Mouse (Mus musculus): ENCODE results near the gene Pdlim1. TPM values are rescaled to one million over a fixed set of nuclear protein-coding genes. Genes with fewer than 3 reads are reported as not detected.

Gene Pdlim1
- polyA plus RNA-seq, 1 experiment from 2014 or later: 12.7 TPM

DNA sequence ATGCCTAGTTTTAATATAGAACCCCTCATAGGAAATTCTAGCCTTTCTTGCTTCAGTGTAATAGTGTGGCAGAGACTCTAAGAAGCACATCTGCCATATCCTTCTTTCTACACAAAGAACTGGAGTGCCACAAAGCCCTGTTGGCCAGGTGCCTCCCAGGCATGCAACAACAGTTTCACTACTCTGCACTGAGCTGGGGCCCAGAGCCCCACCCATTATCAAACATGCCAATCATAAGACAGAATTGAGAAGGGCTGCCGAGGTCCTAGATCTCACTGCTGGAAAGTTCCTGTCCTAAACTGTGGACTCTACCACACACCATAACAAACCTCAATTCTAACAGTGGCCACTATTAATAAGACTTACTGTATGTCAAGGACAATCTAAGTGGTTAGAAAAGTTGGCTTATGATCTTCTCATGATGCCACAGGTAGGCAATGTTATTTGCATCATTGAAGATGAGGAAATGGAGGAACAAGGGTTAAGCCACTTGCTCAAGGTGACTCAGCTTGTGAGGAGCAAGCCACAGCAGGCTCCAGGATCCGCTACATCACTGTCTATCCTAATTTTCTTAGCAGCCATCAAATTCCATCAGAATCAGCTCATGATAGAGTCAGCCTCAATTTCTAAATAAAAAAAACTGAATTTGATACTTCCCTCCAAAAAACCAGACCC lies 15.1 kb downstream of the Pdlim1 start:
- no peaks in the 10 kb centered on the region for H3K4me1 ChIP-seq (ENCODE audit: control insufficient read depth, insufficient read depth, low read length)
- H3K4me3 ChIP-seq (replicated peaks; ENCODE audit: low read depth, low read length): no peak overlapping the region
- DNase-seq (no peak), ATAC-seq (ENCODE audit: low FRiP score, low TSS enrichment) (no peak)
- no peaks in the 10 kb centered on the region for H3K36me3 ChIP-seq (ENCODE audit: control insufficient read depth, insufficient read depth, low read length)
- H3K9ac ChIP-seq (replicated peaks; ENCODE audit: low read length): no peak overlapping the region
- no peak overlapping the region for H3K27ac ChIP-seq (replicated peaks; ENCODE audit: low read depth, low read length)
- H3K27me3 ChIP-seq (ENCODE audit: control insufficient read depth, insufficient read depth, low read length): no peaks in the 10 kb centered on the region
- H3K4me2 ChIP-seq (ENCODE audit: low read length): no peak overlapping the region
- H3K9me3 ChIP-seq (ENCODE audit: control insufficient read depth, low read length): no peaks in the 10 kb centered on the region
- WGBS: 81% methylated on average over 2 of the region's 2 CpGs

DNA sequence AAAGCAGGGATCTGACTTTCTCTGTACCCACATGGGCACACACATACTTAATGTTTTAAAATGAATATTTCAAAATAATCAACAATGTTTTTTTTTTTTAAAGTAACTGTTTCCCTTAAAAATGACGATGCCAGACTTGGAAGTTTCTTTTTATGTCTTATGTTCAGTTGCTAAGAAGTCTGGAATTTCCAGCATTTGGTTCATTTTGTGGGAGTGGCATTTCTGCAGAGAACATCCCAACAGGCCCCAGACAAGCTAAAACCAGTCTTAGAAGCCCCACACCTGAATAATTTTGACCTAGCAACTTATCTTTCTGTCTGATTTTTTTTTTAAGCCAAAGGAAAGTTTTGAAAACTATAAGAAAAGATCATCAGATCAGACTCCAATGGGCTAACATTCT lies 16.1 kb downstream of the Pdlim1 start:
- no peaks in the 10 kb centered on the region for H3K36me3 ChIP-seq (ENCODE audit: control insufficient read depth, insufficient read depth, low read length)
- no peaks in the 10 kb centered on the region for H3K4me1 ChIP-seq (ENCODE audit: control insufficient read depth, insufficient read depth, low read length)
- WGBS: 83% methylated on average over 1 of the region's 1 CpGs
- no peak overlapping the region for H3K4me2 ChIP-seq (ENCODE audit: low read length)
- no peaks in the 10 kb centered on the region for H3K27me3 ChIP-seq (ENCODE audit: control insufficient read depth, insufficient read depth, low read length)
- ATAC-seq (ENCODE audit: low FRiP score, low TSS enrichment): no peak
- no peak overlapping the region for H3K27ac ChIP-seq (replicated peaks; ENCODE audit: low read depth, low read length)
- H3K4me3 ChIP-seq (replicated peaks; ENCODE audit: low read depth, low read length): no peak overlapping the region
- no peak overlapping the region for H3K9ac ChIP-seq (replicated peaks; ENCODE audit: low read length)
- H3K9me3 ChIP-seq (ENCODE audit: control insufficient read depth, low read length): no peaks in the 10 kb centered on the region
- no peak for DNase-seq

DNA sequence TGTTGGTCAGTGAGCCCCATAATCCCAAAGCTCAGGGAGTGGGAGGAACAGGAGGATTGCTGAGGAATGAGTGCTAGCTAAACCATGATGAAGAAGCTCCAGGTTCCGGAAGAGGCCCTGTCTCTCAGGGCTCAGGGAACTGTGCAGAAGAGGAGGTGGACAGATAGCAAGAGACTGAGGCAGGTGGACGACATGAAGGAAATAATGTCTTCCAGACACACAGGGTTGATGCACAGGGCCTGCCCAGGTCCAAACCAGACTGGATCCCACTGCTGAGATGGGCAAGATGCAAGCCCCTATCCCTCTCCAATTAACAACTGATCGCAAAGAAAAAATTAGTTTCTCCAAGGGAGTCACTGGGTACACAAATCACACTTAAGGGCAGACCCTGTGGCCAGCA lies 16.9 kb downstream of the Pdlim1 start:
- 90% methylated on average over 3 of the region's 3 CpGs for WGBS
- no peak for ATAC-seq (ENCODE audit: low FRiP score, low TSS enrichment)
- no peak overlapping the region for H3K4me3 ChIP-seq (replicated peaks; ENCODE audit: low read depth, low read length)

DNA sequence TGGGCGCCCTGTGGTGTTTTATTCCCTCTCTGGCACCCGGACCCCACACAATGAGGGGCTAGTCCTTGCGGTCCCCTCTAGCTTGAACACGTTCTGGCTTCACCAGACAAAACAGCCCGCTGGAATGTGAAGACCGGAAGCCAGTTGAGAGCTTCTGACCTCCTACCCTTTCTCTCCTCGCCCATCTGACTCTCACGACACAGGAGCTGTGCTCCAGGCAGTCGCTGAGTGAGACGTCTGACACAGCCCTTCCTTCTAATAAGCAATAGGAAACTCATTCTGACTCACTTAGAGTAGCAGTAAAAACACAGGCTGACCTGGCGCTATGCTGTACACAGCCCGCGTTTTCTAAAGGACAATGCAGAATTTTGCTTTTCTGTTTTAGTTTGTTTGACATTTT lies 17.9 kb downstream of the Pdlim1 start:
- no peak overlapping the region for H3K4me3 ChIP-seq (replicated peaks; ENCODE audit: low read depth, low read length)

More for the DNA sequence above, 16.9 kb downstream of the Pdlim1 start:
- no peak overlapping the region for H3K27ac ChIP-seq (replicated peaks; ENCODE audit: low read depth, low read length)
- no peaks in the 10 kb centered on the region for H3K27me3 ChIP-seq (ENCODE audit: control insufficient read depth, insufficient read depth, low read length)
- no peaks in the 10 kb centered on the region for H3K4me1 ChIP-seq (ENCODE audit: control insufficient read depth, insufficient read depth, low read length)
- no peak for DNase-seq
- no peaks in the 10 kb centered on the region for H3K36me3 ChIP-seq (ENCODE audit: control insufficient read depth, insufficient read depth, low read length)
- no peak overlapping the region for H3K4me2 ChIP-seq (ENCODE audit: low read length)
- no peak overlapping the region for H3K9ac ChIP-seq (replicated peaks; ENCODE audit: low read length)
- no peaks in the 10 kb centered on the region for H3K9me3 ChIP-seq (ENCODE audit: control insufficient read depth, low read length)

DNA sequence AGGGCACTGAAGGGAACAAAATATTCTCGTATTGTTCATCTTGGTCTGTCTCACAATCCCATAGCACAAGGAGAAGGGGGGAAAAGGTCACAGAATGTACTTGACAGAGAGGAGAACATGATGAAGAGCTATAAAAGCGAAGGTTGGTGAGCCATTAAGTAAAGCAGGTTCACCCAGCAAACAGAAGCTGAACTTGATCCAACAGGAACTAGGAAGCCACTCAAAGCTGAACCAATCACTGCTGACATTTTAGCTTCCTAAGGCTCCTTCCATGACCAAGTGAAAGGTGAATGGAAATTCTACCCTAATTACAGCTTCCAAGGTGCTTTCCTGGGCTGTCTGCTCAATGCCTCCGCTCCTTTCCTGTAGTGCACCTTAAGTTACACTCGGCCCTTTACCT lies 20.5 kb downstream of the Pdlim1 start:
- Histone ChIP-seq H3K4me2 (ENCODE audit: low read length) (no peak overlapping the region), H3K9ac (replicated peaks; ENCODE audit: low read length) (no peak overlapping the region), H3K27me3 (ENCODE audit: control insufficient read depth, insufficient read depth, low read length) (no peaks in the 10 kb centered on the region), H3K36me3 (ENCODE audit: control insufficient read depth, insufficient read depth, low read length) (no peaks in the 10 kb centered on the region), H3K4me3 (replicated peaks; ENCODE audit: low read depth, low read length) (no peak overlapping the region), H3K9me3 (ENCODE audit: control insufficient read depth, low read length) (no peaks in the 10 kb centered on the region), H3K4me1 (ENCODE audit: control insufficient read depth, insufficient read depth, low read length) (no peaks in the 10 kb centered on the region), H3K27ac (replicated peaks; ENCODE audit: low read depth, low read length) (no peak overlapping the region)
- ATAC-seq (ENCODE audit: low FRiP score, low TSS enrichment): no peak
- 89% methylated on average over 4 of the region's 4 CpGs for WGBS
- no peak for DNase-seq

More for the DNA sequence above, 17.9 kb downstream of the Pdlim1 start:
- no peak for DNase-seq
- H3K9me3 ChIP-seq (ENCODE audit: control insufficient read depth, low read length): no peaks in the 10 kb centered on the region
- H3K4me2 ChIP-seq (ENCODE audit: low read length): no peak overlapping the region
- H3K9ac ChIP-seq (replicated peaks; ENCODE audit: low read length): no peak overlapping the region
- WGBS: 67% methylated on average over 13 of the region's 13 CpGs
- no peaks in the 10 kb centered on the region for H3K4me1 ChIP-seq (ENCODE audit: control insufficient read depth, insufficient read depth, low read length)
- no peak overlapping the region for H3K27ac ChIP-seq (replicated peaks; ENCODE audit: low read depth, low read length)
- no peaks in the 10 kb centered on the region for H3K27me3 ChIP-seq (ENCODE audit: control insufficient read depth, insufficient read depth, low read length)
- no peak for ATAC-seq (ENCODE audit: low FRiP score, low TSS enrichment)
- H3K36me3 ChIP-seq (ENCODE audit: control insufficient read depth, insufficient read depth, low read length): no peaks in the 10 kb centered on the region

DNA sequence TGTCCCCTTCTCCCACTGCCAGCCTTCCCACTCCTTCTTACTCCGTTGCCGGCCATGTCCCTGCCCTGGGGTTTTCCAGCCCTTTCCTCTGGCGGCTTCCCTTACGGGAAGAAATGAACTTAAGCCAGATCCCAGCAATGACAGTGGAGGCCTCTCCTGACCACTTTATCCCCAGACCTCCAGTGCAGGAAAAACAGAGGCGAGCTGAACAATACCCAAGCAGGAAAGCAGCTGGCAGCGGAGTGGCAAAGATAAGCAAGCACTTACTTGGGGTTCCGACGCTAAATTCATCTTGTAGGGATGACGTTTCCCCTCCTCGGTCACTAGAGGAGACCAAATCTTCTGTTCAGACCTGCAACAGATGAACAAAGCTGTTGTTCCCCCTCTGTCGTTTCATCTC lies 22.3 kb downstream of the Pdlim1 start:
- no peaks in the 10 kb centered on the region for H3K27me3 ChIP-seq (ENCODE audit: control insufficient read depth, insufficient read depth, low read length)
- H3K4me3 ChIP-seq (replicated peaks; ENCODE audit: low read depth, low read length): no peak overlapping the region
- no peak overlapping the region for H3K27ac ChIP-seq (replicated peaks; ENCODE audit: low read depth, low read length)
- ATAC-seq (ENCODE audit: low FRiP score, low TSS enrichment): no peak
- H3K4me1 ChIP-seq (ENCODE audit: control insufficient read depth, insufficient read depth, low read length): no peaks in the 10 kb centered on the region
- H3K36me3 ChIP-seq (ENCODE audit: control insufficient read depth, insufficient read depth, low read length): no peaks in the 10 kb centered on the region
- DNase-seq: no peak
- H3K4me2 ChIP-seq (ENCODE audit: low read length): no peak overlapping the region
- no peaks in the 10 kb centered on the region for H3K9me3 ChIP-seq (ENCODE audit: control insufficient read depth, low read length)
- WGBS: 86% methylated on average over 11 of the region's 11 CpGs
- no peak overlapping the region for H3K9ac ChIP-seq (replicated peaks; ENCODE audit: low read length)

DNA sequence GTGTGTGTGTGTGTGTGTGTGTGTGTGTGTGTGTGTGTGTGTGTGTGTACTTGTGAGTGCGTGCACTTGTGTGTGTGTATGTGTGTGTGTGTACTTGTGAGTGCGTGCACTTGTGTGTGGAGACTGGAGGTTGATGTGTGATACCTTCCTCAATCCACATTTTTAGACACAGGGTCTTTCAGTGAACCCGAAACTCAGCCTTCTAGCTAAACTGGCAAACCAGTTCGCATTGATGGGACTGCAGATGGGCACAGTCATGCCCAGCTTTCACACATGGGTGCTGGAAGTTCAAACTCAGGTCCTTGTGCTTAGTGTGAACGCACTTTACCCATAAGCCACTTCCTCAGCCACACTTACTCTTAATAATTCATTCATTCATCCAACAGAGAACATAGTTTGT lies 23.2 kb downstream of the Pdlim1 start:
- no peak for DNase-seq
- no peaks in the 10 kb centered on the region for H3K27me3 ChIP-seq (ENCODE audit: control insufficient read depth, insufficient read depth, low read length)
- no peak for ATAC-seq (ENCODE audit: low FRiP score, low TSS enrichment)
- no peak overlapping the region for H3K4me2 ChIP-seq (ENCODE audit: low read length)
- H3K36me3 ChIP-seq (ENCODE audit: control insufficient read depth, insufficient read depth, low read length): no peaks in the 10 kb centered on the region
- H3K4me3 ChIP-seq (replicated peaks; ENCODE audit: low read depth, low read length): no peak overlapping the region
- H3K9ac ChIP-seq (replicated peaks; ENCODE audit: low read length): no peak overlapping the region
- WGBS: 94% methylated on average over 5 of the region's 5 CpGs
- no peaks in the 10 kb centered on the region for H3K9me3 ChIP-seq (ENCODE audit: control insufficient read depth, low read length)
- no peak overlapping the region for H3K27ac ChIP-seq (replicated peaks; ENCODE audit: low read depth, low read length)
- H3K4me1 ChIP-seq (ENCODE audit: control insufficient read depth, insufficient read depth, low read length): no peaks in the 10 kb centered on the region

DNA sequence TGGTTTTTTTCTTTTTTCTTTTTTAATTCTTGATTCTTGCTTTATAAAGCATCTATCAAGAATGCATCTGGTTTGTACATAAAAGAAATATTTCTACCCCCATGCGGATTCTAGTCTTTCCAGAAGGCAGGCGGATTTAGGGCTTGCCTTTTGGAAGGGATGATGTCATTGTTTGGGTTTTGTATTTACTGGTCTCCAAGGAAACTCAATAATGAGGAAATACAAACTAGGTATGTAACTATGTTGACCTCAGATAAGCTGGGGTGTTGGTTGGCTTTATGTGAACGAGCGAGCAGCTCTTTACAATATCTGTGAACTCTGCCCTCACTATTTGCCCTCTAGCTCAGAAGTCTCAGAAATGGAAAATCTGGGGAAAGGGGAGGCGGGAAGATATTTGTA lies 24.4 kb downstream of the Pdlim1 start:
- 37% methylated on average over 5 of the region's 5 CpGs for WGBS
- Histone ChIP-seq H3K4me2 (ENCODE audit: low read length) (no peak overlapping the region), H3K4me3 (replicated peaks; ENCODE audit: low read depth, low read length) (no peak overlapping the region), H3K27me3 (ENCODE audit: control insufficient read depth, insufficient read depth, low read length) (no peaks in the 10 kb centered on the region), H3K27ac (replicated peaks; ENCODE audit: low read depth, low read length) (no peak overlapping the region), H3K9me3 (ENCODE audit: control insufficient read depth, low read length) (no peaks in the 10 kb centered on the region), H3K4me1 (ENCODE audit: control insufficient read depth, insufficient read depth, low read length) (no peaks in the 10 kb centered on the region), H3K36me3 (ENCODE audit: control insufficient read depth, insufficient read depth, low read length) (no peaks in the 10 kb centered on the region), H3K9ac (replicated peaks; ENCODE audit: low read length) (no peak overlapping the region)
- ATAC-seq (ENCODE audit: low FRiP score, low TSS enrichment): no peak
- no peak for DNase-seq

DNA sequence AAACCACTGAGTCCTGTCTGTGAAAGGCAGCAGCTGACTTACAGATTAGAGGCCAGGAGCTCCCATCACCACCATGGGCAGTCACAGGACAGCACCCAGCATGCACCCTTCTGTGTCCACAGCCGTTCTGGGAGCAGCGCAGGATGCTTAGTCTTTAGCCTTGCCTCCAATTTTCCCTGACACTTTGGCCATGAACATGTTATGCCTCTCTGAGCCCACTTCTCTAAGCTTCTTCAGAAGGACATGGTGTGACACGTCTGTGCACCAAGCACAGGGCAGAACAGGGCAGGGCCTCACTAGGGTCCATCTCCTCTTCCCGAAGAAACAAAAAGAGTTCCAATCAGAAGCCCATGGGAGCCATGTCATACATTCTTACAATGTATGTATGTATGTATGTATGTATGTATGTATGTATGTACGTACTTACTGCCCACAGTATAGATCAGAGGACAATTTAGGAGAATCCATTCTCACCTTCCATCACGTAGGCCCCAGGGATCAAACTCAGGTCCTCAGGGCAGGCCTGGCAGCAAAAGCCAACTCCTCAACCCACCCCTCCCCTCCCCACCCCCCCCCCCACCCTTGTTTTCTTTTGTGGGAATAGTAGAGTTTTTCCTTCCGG lies 24.9 kb downstream of the Pdlim1 start:
- Histone ChIP-seq H3K9ac (replicated peaks; ENCODE audit: low read length) (no peak overlapping the region), H3K4me1 (ENCODE audit: control insufficient read depth, insufficient read depth, low read length) (no peaks in the 10 kb centered on the region), H3K4me3 (replicated peaks; ENCODE audit: low read depth, low read length) (no peak overlapping the region), H3K27ac (replicated peaks; ENCODE audit: low read depth, low read length) (no peak overlapping the region), H3K4me2 (ENCODE audit: low read length) (no peak overlapping the region), H3K36me3 (ENCODE audit: control insufficient read depth, insufficient read depth, low read length) (no peaks in the 10 kb centered on the region), H3K27me3 (ENCODE audit: control insufficient read depth, insufficient read depth, low read length) (no peaks in the 10 kb centered on the region), H3K9me3 (ENCODE audit: control insufficient read depth, low read length) (no peaks in the 10 kb centered on the region)
- DNase-seq: no peak
- no peak for ATAC-seq (ENCODE audit: low FRiP score, low TSS enrichment)
- 80% methylated on average over 7 of the region's 7 CpGs for WGBS
